Mouse (Mus musculus): ENCODE results near the gene Sval1.
A peak's percentile ranks its signal among the peaks of the same experiment; 100 is the strongest.

The Sval1 gene

GRCm38 (mm10) chr6:41951330-41951729, at the start of gene Sval1:
Sval1 (plus strand) TSS chr6:41951630.
- DNase-seq (ENCODE audit: low read depth), result no peak

DNA sequence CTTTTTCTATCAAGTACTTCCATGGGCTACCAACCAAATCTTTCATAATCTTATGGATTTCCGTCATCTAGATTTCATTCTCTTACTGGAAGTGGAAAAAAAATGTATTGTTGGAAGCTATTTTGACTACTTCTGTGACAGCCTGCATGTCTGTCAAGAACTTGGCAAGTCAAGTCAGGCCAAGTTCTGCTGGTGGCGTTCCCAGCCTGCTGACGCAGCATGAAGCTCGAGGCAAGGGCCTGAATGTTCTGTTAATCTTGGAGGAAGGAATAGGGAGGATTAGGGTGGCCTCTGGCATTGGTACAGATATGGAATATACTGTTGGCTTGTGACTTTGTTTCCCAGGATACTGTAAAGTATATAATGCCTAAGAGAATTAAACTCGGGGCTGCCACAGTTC, 39.8 kb upstream of the Sval1 start:
- no peak for DNase-seq (ENCODE audit: low read depth)

DNA sequence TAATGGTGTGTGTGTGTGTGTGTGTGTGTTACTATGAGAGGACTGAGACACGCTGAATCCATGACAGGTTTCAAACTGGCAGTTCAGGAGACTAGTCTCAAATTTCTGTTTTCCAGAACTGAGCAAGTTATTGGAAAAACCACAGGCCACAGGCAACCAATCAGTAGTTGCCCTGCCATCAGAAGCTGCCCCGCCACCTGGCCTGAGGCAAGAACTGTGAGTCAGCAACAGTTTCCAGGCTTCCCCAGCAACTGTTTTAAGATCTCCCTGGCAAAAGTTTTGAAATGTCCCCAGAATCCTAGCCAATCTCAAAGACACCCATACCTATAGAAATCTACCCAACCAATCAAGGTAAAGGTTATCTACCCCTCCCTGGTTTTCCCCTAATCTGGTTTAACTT, 36.5 kb upstream of the Sval1 start:
- DNase-seq (ENCODE audit: low read depth), result peak; percentile 34

- no peak for DNase-seq (ENCODE audit: low read depth)
Observed at GRCm38 (mm10) chr6:41967840-41968239, 16.4 kb downstream of the Sval1 start, which contains the start of gene Sval3. Sval3 (plus strand) TSS chr6:41968140.

Data from NIH3T3 (cell line).